Mouse (Mus musculus) neural tube, embryonic 11.5 days (tissue): ENCODE results near the gene Pex11g. TPM values are rescaled to one million over a fixed set of nuclear protein-coding genes. Genes with fewer than 3 reads are reported as not detected.

Source experiments
- ATAC-seq: fragments of 200-750 bp; cut with Nextera tagmentation; 2 replicates; pipeline ENCODE4 v1.8.0; 2017; ENCODE audit warnings: moderate number of reproducible peaks, mild to moderate bottlenecking, moderate TSS enrichment, moderate library complexity; ENCODE audit not compliant: insufficient read depth, low FRiP score, low TSS enrichment
- DNase-seq: peaks from one replicate; pipeline ENCODE4 v3.0.0-alpha.2; 2015; ENCODE audit warnings: low spot score
- H3K27ac ChIP-seq: fragments of 300-500 bp; sonication (generic); 2 replicates; pipeline ENCODE4 v1.5.1; 2014; ENCODE audit warnings: low read depth, mild to moderate bottlenecking, low read length
- H3K27me3 ChIP-seq: fragments of 300-500 bp; sonication (generic); 2 replicates; pipeline ENCODE4 v1.6.1; 2014; ENCODE audit warnings: mild to moderate bottlenecking, low read length, mixed read lengths; ENCODE audit not compliant: control insufficient read depth, insufficient read depth
- H3K36me3 ChIP-seq: fragments of 300-500 bp; sonication (generic); 2 replicates; pipeline ENCODE4 v1.6.1; 2014; ENCODE audit warnings: mild to moderate bottlenecking, low read length, moderate library complexity, mixed read lengths; ENCODE audit not compliant: control insufficient read depth, insufficient read depth
- H3K4me1 ChIP-seq: fragments of 300-500 bp; sonication (generic); 2 replicates; pipeline ENCODE4 v1.6.1; 2014; ENCODE audit warnings: low read length, mixed read lengths; ENCODE audit not compliant: control insufficient read depth, insufficient read depth
- H3K4me2 ChIP-seq: fragments of 300-500 bp; sonication (generic); 2 replicates; pipeline ENCODE4 v1.6.1; 2014; ENCODE audit warnings: low read depth, mild to moderate bottlenecking, moderate library complexity
- H3K4me3 ChIP-seq: fragments of 300-500 bp; sonication (generic); 2 replicates; pipeline ENCODE4 v1.5.1; 2014; ENCODE audit warnings: low read depth, low read length
- H3K9ac ChIP-seq: fragments of 300-500 bp; sonication (generic); 2 replicates; pipeline ENCODE4 v1.6.1; 2014; ENCODE audit warnings: mild to moderate bottlenecking, low read length
- H3K9me3 ChIP-seq: fragments of 300-500 bp; sonication (generic); 2 replicates; pipeline ENCODE4 v1.6.1; 2016; ENCODE audit warnings: low read length; ENCODE audit not compliant: control insufficient read depth
- WGBS: fragments of 180-500 bp; shearing (Covaris S2); extraction: QIAGEN DNeasy Blood & Tissue Kit; methylation state at CpG from one replicate; pipeline ENCODE4 v1.1.7; 2014; 5-methylcytosine and 5-hydroxymethylcytosine counted together
- polyA plus RNA-seq: library from polyadenylated mRNA; unstranded; fragments of >200 nt; fragmentation: Nextera tagmentation; extraction: Ambion mirVana; gene quantifications from 2 replicates; pipeline ENCODE4 v1.2.1, GENCODE M21; 2014

The Pex11g gene
- polyA plus RNA-seq, 1 experiment from 2014 or later: 2.9 TPM

DNA sequence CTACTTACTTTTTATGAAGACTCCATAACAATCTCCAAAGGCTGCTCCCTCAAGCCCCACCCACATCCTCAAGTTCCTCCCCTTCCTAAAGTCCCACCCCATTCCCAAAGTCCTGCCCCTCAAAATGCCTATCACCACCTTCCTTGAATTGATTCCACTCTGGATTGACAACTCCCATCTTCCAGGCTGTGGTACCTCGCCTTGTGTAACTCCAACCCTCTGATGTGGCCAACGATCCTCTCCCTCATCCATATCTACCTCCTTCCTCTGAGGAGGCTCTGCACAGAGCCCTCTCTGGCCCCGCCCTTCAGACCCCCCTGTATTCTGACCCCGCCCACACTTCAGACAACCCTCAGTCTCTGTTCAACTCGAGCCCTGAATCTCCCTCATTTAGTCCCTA is 17.7 kb upstream of the Pex11g start:
- DNase-seq: no peak
- Histone ChIP-seq H3K4me3 (no peak overlapping the region), H3K27me3 (no peaks in the 10 kb centered on the region), H3K9ac (no peak overlapping the region), H3K9me3 (no peaks in the 10 kb centered on the region), H3K4me1 (no peaks in the 10 kb centered on the region), H3K4me2 (no peak overlapping the region), H3K36me3 (no peaks in the 10 kb centered on the region), H3K27ac (no peak overlapping the region)
- 34% methylated on average over 5 of the region's 5 CpGs for WGBS
- no peak for ATAC-seq

DNA sequence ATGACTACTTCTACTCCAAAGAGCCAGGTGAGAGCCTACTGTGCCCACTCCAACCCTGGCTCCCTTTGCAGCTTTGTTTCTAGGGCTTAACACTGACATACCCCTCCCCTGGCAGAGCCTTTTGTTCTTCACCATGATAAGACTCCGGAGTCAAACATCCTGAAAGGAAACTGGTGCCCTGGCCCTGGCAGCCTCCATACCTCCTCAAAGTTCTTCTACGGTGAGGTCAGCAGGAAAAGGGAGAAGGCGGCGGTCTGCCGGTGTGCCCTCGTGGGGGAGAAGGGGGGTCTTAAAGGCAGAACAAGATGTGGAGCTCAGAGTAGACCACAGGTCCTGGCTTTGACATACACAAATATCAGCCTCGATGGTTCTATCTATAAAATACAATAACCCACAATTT is 16.1 kb upstream of the Pex11g start:
- DNase-seq: no peak
- no peaks in the 10 kb centered on the region for H3K9me3 ChIP-seq
- WGBS: 91% methylated on average over 7 of the region's 7 CpGs
- H3K27me3 ChIP-seq: no peaks in the 10 kb centered on the region
- H3K4me1 ChIP-seq: no peaks in the 10 kb centered on the region
- no peak overlapping the region for H3K4me2 ChIP-seq
- H3K27ac ChIP-seq: no peak overlapping the region
- H3K9ac ChIP-seq: no peak overlapping the region
- ATAC-seq: no peak
- no peak overlapping the region for H3K4me3 ChIP-seq
- no peaks in the 10 kb centered on the region for H3K36me3 ChIP-seq

DNA sequence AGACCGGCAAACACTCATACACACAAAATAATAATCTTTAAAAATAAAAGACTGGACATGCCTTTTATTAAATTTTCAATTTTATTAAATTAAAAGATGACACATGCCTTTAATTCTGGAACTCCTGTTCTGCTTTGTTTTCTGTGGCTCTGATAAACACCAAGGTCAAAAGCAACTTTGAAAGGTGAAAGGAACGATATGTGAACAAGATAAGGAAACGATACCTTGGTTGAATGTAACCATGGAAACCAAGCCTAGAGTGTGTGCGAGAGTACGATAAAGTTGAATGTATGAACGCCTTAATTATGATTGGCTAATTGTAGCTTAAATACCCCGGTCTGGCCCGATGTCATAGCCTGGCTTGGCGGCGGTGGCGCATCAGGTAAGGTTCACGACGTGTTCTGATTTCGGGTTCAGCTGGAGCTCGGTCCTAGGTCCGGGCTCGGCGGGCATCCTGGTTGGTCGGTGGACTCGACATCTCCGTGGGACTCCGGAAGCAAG is 14.8 kb upstream of the Pex11g start:
- no peak for ATAC-seq
- 86% methylated on average over 22 of the region's 22 CpGs for WGBS
- no peaks in the 10 kb centered on the region for H3K36me3 ChIP-seq
- H3K27me3 ChIP-seq: no peaks in the 10 kb centered on the region
- H3K27ac ChIP-seq: no peak overlapping the region
- no peak overlapping the region for H3K9ac ChIP-seq
- H3K4me2 ChIP-seq: no peak overlapping the region
- no peak for DNase-seq
- H3K9me3 ChIP-seq: no peaks in the 10 kb centered on the region
- H3K4me3 ChIP-seq: no peak overlapping the region
- H3K4me1 ChIP-seq: no peaks in the 10 kb centered on the region

DNA sequence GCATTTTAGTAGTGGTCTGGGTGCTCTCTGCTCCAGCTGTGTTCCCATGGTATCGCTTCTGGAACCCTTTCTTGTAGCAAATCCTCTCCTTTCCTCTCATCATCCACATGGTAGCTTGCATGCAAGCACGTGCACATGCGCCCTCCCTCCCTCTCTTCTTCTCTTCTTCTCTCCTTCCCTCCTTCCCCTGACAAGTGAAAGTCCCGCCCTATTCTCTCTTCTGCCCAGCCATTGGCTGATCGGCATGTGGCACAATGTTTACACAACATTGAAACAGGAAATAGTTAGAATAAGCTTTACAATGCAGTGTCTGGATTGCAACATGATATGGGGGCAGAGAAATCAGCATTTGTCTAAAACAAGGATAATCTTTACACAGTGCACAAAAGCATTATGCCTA is 14.1 kb upstream of the Pex11g start:
- no peak overlapping the region for H3K4me3 ChIP-seq
- ATAC-seq: no peak
- H3K27ac ChIP-seq: no peak overlapping the region

DNA sequence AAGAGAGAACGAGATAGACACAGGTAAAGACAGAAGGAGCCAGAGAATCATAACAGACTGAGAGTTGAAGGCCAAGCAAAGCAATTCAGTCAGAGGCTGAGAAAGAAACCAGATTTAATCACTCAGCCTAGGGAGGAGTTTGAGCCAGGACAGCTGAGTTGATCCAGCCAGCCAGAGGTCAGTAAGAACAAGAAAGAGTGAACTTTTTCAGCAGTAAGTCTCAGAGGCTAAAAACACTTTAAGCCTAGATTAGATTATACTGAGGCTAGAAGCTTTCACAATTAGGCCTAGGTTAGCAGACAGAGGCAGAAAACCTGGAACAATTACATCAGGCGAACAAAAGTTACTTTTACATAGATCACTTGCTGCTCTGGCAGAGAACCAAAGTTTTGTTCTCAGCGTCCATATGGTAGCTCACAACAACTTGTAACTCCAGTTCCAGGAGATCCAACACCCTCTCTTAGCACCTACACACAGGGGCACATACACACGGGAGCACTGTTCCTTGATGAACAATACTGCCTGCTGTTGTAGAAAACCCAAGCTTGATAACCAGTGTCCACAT is 12.8 kb upstream of the Pex11g start:
- DNase-seq (no peak), ATAC-seq (no peak)
- Histone ChIP-seq H3K4me3 (no peak overlapping the region), H3K27ac (no peak overlapping the region), H3K36me3 (no peaks in the 10 kb centered on the region), H3K4me1 (no peaks in the 10 kb centered on the region), H3K9ac (no peak overlapping the region), H3K9me3 (no peaks in the 10 kb centered on the region), H3K27me3 (no peaks in the 10 kb centered on the region), H3K4me2 (no peak overlapping the region)
- WGBS: 75% methylated on average over 4 of the region's 4 CpGs

More for the DNA sequence above, 14.1 kb upstream of the Pex11g start:
- WGBS: 70% methylated on average over 5 of the region's 5 CpGs
- H3K4me2 ChIP-seq: no peak overlapping the region
- no peak for DNase-seq
- H3K9me3 ChIP-seq: no peaks in the 10 kb centered on the region
- H3K4me1 ChIP-seq: no peaks in the 10 kb centered on the region
- no peaks in the 10 kb centered on the region for H3K36me3 ChIP-seq
- H3K27me3 ChIP-seq: no peaks in the 10 kb centered on the region
- no peak overlapping the region for H3K9ac ChIP-seq

DNA sequence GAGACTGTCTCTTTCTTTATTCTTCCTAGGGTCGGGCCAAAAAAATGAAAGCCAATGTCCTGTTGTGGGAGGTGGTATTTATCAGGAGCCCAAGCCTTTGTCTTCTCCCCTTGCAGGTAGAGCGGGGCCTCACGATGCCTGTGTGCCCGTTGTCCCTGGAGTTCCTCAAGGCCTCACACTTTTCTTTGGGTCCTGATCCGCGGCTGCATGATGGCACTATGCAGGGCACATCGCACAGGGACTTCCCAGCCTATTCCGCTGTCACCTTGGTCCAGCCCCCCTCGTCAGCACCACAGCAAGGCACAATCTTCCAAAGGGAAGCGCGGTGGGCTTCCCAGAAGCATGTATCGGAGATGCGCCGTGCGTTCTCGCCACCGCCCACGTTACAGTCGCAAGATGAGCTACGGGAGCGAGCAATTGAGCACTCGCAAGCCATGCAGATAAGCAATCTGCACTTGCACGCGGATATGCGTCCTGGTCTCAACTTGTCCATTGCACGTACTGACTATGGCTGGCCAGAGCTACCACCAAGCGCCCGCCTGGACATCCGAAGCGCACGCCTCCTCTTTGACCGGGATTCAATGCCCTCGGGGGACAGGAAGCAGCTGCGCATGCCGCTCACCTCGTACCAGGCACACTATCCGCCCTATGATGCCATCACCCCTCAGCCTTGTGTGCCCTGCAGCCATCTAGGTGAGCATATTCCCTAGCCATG is 8.4 kb upstream of the Pex11g start:
- DNase-seq (no peak), ATAC-seq (no peak)
- Histone ChIP-seq H3K27ac (no peak overlapping the region), H3K4me3 (no peak overlapping the region), H3K9me3 (no peaks in the 10 kb centered on the region), H3K4me2 (peak overlapping the region; percentile 25), H3K27me3 (no peaks in the 10 kb centered on the region), H3K4me1 (no peaks in the 10 kb centered on the region), H3K9ac (no peak overlapping the region), H3K36me3 (no peaks in the 10 kb centered on the region)
- 26% methylated on average over 37 of the region's 37 CpGs for WGBS

DNA sequence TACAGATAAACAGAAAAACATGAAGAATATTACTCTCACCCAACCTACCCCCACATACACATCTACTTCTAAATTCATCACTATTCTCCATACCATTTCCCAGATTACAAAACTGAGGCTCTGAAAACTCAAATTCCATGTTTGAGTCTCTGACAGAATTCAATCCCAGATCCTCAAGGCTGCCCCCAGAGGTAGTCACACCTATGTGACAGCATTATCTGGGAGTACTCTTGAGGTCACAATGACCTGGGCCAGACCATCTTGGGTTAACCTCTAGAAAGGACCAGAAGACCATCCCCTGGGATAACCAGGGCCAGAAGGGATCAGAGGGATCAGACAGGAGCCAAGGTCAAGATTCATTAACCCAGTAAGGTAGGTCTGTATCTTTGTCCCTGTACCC is 3.1 kb upstream of the Pex11g start, which contains the start of gene Tex45:
TSS of gene Tex45 (plus strand) at position 301 of the 400 bp plus-strand sequence.
- ATAC-seq (no peak), DNase-seq (no peak)
- no peaks in the 10 kb centered on the region for H3K9me3 ChIP-seq
- H3K4me2 ChIP-seq: no peak within 1 kb of the TSS
- no peak within 1 kb of the TSS for H3K9ac ChIP-seq
- H3K27ac ChIP-seq: no peak within 1 kb of the TSS
- no peaks in the 10 kb centered on the region for H3K27me3 ChIP-seq
- H3K4me1 ChIP-seq: peaks cover 5% of the 10 kb centered on the region; the same call in 1 of the 2 replicates
- no peak within 1 kb of the TSS for H3K4me3 ChIP-seq
- H3K36me3 ChIP-seq: no peaks in the 10 kb centered on the region

DNA sequence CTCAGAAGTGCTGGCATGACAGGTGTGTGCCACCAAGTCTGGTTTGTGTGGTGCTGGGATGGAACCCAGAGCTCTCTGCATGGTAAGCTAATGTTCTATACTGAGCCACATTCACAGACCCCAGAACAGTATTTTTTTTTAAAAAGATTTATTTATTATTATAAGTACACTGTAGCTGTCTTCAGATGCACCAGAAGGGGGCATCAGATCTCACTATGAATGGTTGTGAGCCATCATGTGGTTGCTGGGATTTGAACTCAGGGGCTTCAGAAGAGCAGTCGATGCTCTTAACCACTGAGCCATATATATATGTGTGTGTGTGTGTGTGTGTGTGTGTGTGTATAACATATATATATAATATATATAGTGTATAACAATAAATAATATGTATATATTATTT is 1.4 kb upstream of the Pex11g start:
- Histone ChIP-seq H3K9me3 (no peaks in the 10 kb centered on the region), H3K9ac (no peak overlapping the region), H3K27me3 (no peaks in the 10 kb centered on the region), H3K27ac (no peak overlapping the region), H3K4me1 (peaks cover 5% of the 10 kb centered on the region; the same call in 1 of the 2 replicates), H3K4me2 (no peak overlapping the region), H3K4me3 (no peak overlapping the region), H3K36me3 (no peaks in the 10 kb centered on the region)
- 84% methylated on average over 1 of the region's 1 CpGs for WGBS
- ATAC-seq (no peak), DNase-seq (no peak)
